Mouse (Mus musculus): ENCODE results near the gene H2-M10.1.
"Not testable (repeated sequence)": the region's sequence is repeated elsewhere in the genome, so short reads cannot be mapped to it uniquely, and the experiment has no call there.

Gene H2-M10.1

DNA sequence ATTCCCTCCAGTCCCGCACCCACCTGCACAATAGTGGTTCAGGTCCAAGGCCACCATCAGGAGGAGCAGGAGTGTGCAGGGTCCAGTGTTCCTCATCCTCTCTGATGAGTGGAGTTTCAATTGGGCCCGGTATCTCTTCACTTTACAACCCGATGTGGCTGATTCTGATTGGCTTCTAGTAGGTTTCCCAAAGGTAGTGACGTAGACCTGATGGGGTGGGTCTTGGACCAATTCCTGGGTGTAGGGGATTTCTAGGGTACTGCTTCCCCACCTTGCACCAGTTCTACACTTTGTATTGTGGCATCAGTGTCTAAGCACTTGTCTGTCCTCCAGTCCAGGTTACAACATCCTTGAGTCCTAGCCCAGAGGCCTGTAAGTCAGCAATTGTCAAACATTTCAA lies at the start of gene H2-M10.1:
H2-M10.1 (minus strand) TSS at position 101 of the 400 bp plus-strand sequence.
- no peak for DNase-seq (ENCODE audit: low spot score in 2 of 2)

DNA sequence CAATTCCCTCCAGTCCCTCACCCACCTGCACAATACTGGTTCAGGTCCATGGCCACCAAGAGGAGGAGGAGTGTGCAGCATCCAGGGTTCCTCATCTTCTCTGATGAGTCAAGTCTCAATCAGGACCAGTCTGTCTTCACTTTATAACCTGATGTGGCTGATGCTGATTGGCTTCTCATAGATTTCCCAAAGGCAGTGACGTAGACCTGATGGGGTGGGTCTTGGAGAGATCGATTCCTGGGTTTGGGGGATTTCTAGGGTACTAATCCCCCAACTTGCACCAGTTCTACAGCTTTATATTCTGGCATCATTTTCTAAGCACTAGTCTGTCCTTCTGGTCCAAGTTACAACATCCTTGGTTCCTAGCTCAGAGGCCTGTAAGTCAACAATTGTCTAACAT lies 42.4 kb upstream of the H2-M10.1 start, which contains the start of gene H2-M10.3:
H2-M10.3 (minus strand) TSS at position 101 of the 400 bp plus-strand sequence.
- DNase-seq (ENCODE audit: low spot score in 2 of 2) = not testable (repeated sequence)

DNA sequence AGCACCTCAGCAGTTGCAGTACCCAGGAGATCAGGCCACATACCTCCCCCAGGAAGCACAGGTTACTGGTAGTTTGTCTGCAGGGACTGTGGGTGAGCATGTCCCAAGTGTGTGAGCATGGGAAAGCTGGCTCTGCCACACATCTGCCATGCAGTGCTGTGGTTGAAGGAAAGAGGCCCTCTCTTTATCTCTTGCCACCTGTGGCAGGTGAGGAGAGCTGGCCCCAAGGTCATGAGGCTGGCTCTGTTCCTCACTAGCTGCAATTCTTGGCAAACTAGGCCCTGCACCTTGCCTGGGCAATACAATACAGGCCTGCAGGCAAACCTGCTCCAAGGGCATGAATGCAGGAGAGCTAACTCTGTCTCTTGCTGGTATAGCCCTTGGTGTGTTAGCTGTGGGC lies 36.4 kb upstream of the H2-M10.1 start:
- DNase-seq (ENCODE audit: low spot score in 2 of 2) = not testable (repeated sequence)

DNA sequence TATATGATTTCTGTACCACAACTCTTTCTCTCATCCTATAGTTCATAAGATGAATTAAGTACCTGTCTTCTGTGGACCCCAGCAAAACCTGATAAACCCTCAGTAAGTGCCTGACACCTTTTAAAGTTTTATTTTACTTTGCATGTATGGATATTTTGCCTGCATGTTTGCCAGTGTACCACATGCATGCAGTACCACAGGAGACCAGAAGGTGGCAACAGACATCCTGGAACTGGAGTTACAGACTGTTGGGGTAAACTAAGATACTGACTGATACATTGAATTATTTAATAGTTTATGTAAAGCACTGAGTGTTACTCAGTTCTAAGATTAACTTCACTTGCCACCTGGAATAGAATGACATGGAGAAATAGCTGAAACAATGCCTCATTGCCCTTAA lies 31.6 kb upstream of the H2-M10.1 start:
- DNase-seq (ENCODE audit: low spot score in 2 of 2) = peak; percentile 37 to 55

DNA sequence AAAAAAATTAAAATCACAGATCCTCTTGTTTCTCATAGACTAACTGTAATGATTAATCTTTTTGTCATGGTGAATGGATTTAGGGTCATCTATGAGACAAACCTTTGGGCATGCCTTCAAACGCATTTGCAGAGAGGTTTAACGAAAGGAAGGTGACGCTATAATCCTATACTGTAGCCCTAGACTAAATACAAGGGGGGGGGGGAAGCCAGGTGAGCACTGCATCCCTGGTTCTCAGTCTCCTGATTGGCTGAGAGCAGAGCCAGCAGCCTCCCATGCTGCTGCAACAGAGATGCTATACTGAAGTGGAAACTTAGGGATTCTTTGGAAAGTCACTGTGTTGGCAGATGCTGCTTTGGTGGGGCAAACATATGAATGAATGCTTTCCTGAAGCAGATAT lies 29.8 kb upstream of the H2-M10.1 start:
- DNase-seq (ENCODE audit: low spot score in 2 of 2) = no peak

DNA sequence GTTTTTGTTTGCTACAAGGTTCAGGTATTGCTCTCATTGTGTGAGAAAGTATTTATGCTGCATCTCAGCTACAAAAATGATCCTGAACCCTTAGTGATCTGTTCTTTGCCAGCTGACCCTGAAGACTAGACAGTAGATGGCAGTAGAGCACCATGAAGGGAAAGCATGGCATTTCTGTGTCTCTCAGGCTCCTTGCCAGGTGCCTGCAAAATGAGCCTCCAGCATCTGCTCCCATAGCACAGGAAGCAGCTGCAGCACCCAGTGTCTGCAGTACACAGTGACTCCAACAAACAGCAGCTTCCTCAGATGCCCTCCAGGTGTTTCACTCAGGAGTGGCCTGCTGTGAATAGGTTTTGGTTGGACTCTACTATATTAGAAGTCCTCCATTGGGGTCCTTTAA lies 29.4 kb upstream of the H2-M10.1 start:
- peak; percentile 41 to 42 for DNase-seq (ENCODE audit: low spot score in 2 of 2)

DNA sequence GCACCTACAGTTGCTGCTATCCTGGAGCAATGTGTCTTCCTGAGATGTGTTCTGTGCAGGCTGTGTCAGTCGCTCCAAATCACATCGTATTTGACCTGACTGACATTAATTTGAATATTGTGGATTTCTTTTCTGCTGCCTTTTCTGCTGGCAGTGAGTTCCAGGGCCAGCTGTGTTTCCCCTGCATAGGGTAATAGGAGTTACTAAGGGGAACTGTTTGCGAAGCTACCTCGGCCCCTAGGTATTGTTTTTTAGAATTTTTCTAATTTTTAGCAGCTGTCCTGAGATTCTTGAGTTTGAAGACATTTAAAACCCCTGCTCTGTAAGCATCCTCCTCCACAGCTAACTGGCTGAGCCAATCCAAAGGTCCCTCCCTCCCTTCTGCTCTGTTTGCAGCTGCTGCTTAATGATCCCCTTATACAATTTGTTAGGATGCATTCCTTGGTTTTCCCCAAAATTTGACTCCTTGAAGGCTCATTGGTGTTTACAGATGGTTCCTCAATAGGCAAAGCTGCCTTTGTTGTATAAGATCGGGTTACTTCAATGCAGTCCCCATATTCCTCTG lies 10.2 kb downstream of the H2-M10.1 start:
- no peak for DNase-seq (ENCODE audit: low spot score in 2 of 2)

DNA sequence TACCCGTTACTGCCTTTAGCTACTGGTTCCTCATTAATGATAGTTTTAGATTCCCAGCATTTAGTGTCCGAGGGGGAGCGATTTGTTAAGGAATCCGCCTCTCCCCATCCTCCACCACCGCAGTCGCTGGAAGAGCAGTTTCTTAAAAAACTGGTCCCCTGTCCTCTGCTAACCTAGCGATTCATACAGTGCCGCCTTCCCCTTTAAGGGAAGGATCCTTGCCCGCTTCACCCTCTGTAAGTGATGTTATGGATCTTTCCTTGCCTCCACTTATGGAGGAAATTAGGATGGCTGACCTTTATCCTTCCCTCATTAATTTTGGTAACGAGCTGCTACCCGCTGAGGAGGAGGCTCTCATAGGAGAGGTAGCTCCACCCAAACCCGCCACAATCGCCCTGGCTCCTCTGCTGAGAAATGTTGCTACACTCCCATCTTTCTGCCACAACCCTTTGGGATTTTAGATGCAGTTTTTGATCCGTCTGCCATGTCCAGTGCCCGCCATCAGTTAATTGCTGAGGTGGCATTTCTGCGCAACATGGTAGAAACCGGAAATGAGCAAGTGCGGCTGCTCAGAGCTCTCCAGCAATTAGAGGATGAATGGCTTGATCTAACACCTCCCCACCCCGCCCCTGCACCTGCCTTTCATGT lies 10.8 kb downstream of the H2-M10.1 start:
- DNase-seq (ENCODE audit: low spot score in 2 of 2) = peak; percentile 60 to 68

DNA sequence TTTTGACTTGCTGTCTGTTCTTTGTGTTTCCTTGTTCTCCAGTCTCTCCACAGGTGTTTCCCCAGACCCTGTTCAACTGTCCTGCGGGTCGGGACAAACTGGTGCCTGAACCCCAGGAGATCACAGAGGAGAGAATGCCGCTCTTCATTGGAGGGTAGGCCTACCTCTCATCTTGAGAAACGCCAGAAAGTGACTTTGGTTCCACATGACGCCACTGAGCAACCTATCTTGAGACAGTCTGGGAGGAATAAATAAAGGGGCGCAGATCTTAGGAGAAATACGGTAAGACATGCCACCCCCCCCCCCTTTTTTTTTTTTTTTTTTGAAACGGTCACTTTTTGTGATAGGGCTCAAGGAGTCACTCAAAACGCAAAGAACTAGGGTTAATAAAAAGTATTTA lies 11.4 kb downstream of the H2-M10.1 start:
- no peak for DNase-seq (ENCODE audit: low spot score in 2 of 2)

DNA sequence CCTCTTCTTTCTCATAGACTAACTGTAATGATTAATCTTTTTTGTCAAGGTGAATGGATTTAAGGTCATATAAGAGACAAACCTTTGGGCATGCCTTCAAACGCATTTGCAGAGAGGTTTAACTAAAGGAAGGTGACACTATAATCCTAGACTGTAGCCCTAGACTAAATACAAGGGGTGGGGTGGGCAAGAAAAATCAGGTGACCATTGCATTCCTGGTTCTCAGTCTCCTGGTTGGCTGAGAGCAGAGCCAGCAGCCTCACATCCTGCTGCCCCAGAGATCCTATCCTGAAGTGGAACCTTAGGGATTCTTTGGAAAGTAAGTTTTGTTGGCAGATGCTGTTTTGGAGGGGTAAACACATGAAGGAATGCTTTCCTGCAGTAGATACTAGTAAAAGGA lies 16.7 kb downstream of the H2-M10.1 start:
- DNase-seq (ENCODE audit: low spot score in 2 of 2) = no peak

DNA sequence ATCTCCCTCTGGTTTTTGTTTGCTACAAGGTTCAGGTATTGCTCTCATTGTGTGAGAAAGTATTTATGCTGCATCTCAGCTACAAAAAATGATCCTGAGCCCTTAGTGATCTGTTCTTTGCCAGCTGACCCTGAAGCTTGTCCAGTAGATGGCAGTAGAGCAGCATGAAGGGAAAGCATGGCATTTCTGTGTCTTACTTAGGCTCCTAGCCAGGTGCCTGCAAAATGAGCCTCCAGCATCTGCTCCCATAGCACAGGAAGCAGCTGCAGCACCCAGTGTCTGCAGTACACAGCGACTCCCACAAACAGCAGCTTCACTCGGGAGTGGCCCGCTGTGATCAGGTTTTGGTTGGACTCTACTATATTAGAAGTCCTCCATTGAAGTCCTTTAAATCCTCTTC lies 17.1 kb downstream of the H2-M10.1 start:
- peak; percentile 51 to 55 for DNase-seq (ENCODE audit: low spot score in 2 of 2)

DNA sequence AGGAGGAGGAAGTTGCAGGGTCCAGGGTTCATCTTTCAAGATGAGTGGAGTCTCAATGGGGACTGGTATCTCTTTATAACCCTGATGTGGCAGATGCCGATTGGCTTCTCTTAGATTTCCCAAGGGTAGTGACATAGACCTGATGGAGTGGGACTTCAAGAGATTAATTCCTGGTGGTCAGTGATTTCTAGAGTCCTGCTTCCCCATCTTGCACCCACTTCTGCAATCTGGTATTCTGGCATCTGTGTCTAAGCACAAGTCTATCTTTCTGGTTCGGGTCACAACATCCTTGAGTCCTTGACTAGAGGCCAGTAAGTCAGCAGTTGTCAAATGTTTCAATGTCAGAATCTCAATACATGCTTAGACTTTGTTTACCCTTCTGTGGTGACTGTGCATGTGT lies 39.6 kb downstream of the H2-M10.1 start, which contains the start of gene H2-M10.2:
H2-M10.2 (minus strand) TSS at position 101 of the 400 bp plus-strand sequence.
- DNase-seq (ENCODE audit: low spot score in 2 of 2) = no peak

DNA sequence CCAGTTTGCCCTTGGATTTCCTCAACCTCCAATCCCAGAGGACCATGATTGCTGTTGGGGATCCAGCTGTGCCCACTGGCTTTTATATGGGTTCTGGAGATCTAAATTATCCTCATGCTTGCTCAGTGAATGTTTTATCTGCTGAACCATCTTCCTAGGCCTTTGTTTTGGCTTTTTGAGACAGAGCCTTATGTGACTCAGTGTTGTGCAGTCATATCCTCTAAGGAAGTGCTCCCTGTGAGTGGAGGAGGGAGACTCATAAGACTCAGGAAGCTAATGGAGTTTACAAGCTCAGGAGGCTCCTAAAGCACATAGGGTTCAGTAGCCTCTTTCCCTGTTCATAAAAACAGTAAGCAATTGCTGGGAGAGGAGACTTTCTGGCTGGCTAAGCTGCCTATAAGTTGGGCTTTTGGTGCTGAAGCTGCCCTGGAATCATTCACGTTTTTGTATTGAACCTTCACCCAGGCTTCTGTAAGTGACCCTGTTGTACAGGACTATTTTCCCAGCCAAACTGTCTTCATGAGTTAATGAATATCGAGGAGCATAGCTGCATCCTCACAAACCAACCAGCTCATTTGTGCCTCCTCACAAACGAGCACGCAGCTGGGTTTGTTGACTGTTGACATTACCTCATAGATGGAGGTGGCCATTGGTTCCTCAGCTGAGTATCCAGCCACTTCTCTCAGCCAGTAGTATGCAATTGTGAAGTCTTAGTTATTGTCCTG lies 44.3 kb downstream of the H2-M10.1 start:
- DNase-seq (ENCODE audit: low spot score in 2 of 2) = no peak

DNA sequence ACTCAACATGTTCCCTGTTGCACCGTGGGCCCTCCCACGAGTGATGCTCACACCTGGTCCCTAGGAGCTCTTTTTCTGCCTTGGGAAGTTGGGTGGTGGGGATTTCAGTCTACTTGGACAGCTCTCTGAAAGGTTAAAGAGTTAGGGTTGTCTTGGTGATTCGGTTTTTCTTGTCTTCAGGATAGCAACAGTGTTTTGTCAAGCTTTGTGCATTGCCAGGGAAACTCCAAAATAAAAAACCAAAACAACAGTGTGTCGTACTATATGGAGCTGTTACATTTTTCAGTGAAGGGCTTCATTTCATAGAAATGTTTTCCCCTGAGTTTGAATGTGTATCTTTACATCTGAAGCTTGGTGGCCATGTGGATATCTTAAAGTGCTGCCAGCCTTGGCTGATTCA lies 51.2 kb downstream of the H2-M10.1 start:
- DNase-seq (ENCODE audit: low spot score in 2 of 2) = no peak

DNA sequence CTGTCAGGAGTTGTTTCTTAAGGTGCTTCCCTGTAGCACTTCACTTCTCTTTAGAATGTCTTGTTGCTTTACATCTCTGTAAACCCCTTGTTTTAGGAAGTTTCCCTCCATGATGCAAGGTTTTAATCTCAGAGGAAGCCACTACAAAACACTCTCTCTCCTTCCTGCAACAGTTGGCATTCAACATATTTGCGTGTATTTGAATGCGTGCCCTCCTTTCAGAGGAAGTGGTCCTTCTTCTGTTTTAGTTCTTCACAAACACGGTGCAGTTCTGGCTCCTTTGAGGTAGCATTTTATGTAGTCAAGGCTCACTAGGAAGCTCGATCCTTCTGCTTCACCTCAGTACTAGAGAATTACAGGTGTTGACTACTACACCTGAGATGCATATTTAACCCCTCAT lies 52.2 kb downstream of the H2-M10.1 start:
- no peak for DNase-seq (ENCODE audit: low spot score in 2 of 2)
